Mouse (Mus musculus): ENCODE measurements around the gene Mpp6. TPM values are rescaled to one million over a fixed set of nuclear protein-coding genes. Genes with fewer than 3 reads are reported as not detected.

The Mpp6 gene
- total RNA-seq (2014; rRNA removed) (101 TPM in 2 replicates), polyA plus RNA-seq (2015; fragmentation: Nextera tagmentation; extraction: Ambion mirVana) (54.5 and 66.4 TPM in 2 replicates)

- H3K4me3 ChIP-seq (ENCODE audit: low read depth, low read length): peak within 1 kb of the TSS; percentile 80
- H3K9me3 ChIP-seq (ENCODE audit: low read length): no peaks in the 10 kb centered on the region
- DNase-seq: peak; percentile 86
- peak; percentile 89 for ATAC-seq
- no peaks in the 10 kb centered on the region for H3K27me3 ChIP-seq (ENCODE audit: insufficient read depth, low read length)
- H3K27ac ChIP-seq (ENCODE audit: low read depth, low read length): peak within 1 kb of the TSS; percentile 92
- under 1% methylated on average over 43 of the region's 74 CpGs for WGBS
- peak within 1 kb of the TSS; percentile 91 for H3K9ac ChIP-seq
- peak; percentile 58 for TF ChIP-seq CTCF (IDR thresholded peaks at IDR 0.05; ENCODE audit: low read depth)
- peaks cover 6% of the 10 kb centered on the region; the same call in 1 of the 2 replicates for H3K4me1 ChIP-seq (ENCODE audit: insufficient read depth)
- H3K36me3 ChIP-seq (ENCODE audit: insufficient read depth): no peaks in the 10 kb centered on the region
- peak within 1 kb of the TSS; percentile 90 for H3K4me2 ChIP-seq (ENCODE audit: low read depth)
Measured at GRCm38 (mm10) chr6:50109757-50110378, at the start of gene Mpp6. Mpp6 (plus strand) TSS chr6:50110241.

- H3K27me3 ChIP-seq (ENCODE audit: insufficient read depth, low read length): no peaks in the 10 kb centered on the region
- DNase-seq: no peak
- H3K4me1 ChIP-seq (ENCODE audit: insufficient read depth): no peaks in the 10 kb centered on the region
- H3K27ac ChIP-seq (ENCODE audit: low read depth, low read length): no peak overlapping the region
- no peak overlapping the region for H3K4me2 ChIP-seq (ENCODE audit: low read depth)
- no peak overlapping the region for H3K9ac ChIP-seq
- no peak for TF ChIP-seq CTCF (IDR thresholded peaks at IDR 0.05; ENCODE audit: low read depth)
- no peaks in the 10 kb centered on the region for H3K9me3 ChIP-seq (ENCODE audit: low read length)
- no peak for ATAC-seq
- H3K4me3 ChIP-seq (ENCODE audit: low read depth, low read length): no peak overlapping the region
- WGBS: 88% methylated on average over 6 of the region's 6 CpGs
- no peaks in the 10 kb centered on the region for H3K36me3 ChIP-seq (ENCODE audit: insufficient read depth)
Measured at GRCm38 (mm10) chr6:50066172-50066571, 43.9 kb upstream of the Mpp6 start.

- no peak overlapping the region for H3K27ac ChIP-seq (ENCODE audit: low read depth, low read length)
- H3K9me3 ChIP-seq (ENCODE audit: low read length): no peaks in the 10 kb centered on the region
- H3K36me3 ChIP-seq (ENCODE audit: insufficient read depth): no peaks in the 10 kb centered on the region
- no peaks in the 10 kb centered on the region for H3K27me3 ChIP-seq (ENCODE audit: insufficient read depth, low read length)
- DNase-seq (no peak), ATAC-seq (no peak)
- H3K4me2 ChIP-seq (ENCODE audit: low read depth): no peak overlapping the region
- no peak overlapping the region for H3K4me3 ChIP-seq (ENCODE audit: low read depth, low read length)
- TF ChIP-seq CTCF (IDR thresholded peaks at IDR 0.05; ENCODE audit: low read depth): no peak
- no peaks in the 10 kb centered on the region for H3K4me1 ChIP-seq (ENCODE audit: insufficient read depth)
- H3K9ac ChIP-seq: no peak overlapping the region
Measured at GRCm38 (mm10) chr6:50068490-50068889, 41.6 kb upstream of the Mpp6 start.

- ATAC-seq: no peak
- H3K4me3 ChIP-seq (ENCODE audit: low read depth, low read length): no peak overlapping the region
Measured at GRCm38 (mm10) chr6:50075248-50075647, 34.8 kb upstream of the Mpp6 start.

GRCm38 (mm10) chr6:50076473-50076872 is 33.6 kb upstream of the Mpp6 start:
- WGBS: 38% methylated on average over 2 of the region's 2 CpGs

More at GRCm38 (mm10) chr6:50075248-50075647, 34.8 kb upstream of the Mpp6 start:
- no peaks in the 10 kb centered on the region for H3K36me3 ChIP-seq (ENCODE audit: insufficient read depth)
- TF ChIP-seq CTCF (IDR thresholded peaks at IDR 0.05; ENCODE audit: low read depth): no peak
- 94% methylated on average over 3 of the region's 3 CpGs for WGBS
- DNase-seq: no peak
- no peak overlapping the region for H3K27ac ChIP-seq (ENCODE audit: low read depth, low read length)
- no peak overlapping the region for H3K4me2 ChIP-seq (ENCODE audit: low read depth)
- H3K27me3 ChIP-seq (ENCODE audit: insufficient read depth, low read length): no peaks in the 10 kb centered on the region
- H3K9ac ChIP-seq: no peak overlapping the region
- H3K4me1 ChIP-seq (ENCODE audit: insufficient read depth): no peaks in the 10 kb centered on the region
- no peaks in the 10 kb centered on the region for H3K9me3 ChIP-seq (ENCODE audit: low read length)

GRCm38 (mm10) chr6:50080431-50080830 is 29.6 kb upstream of the Mpp6 start:
- DNase-seq: no peak

More at GRCm38 (mm10) chr6:50076473-50076872, 33.6 kb upstream of the Mpp6 start:
- no peaks in the 10 kb centered on the region for H3K4me1 ChIP-seq (ENCODE audit: insufficient read depth)
- H3K9me3 ChIP-seq (ENCODE audit: low read length): no peaks in the 10 kb centered on the region
- no peak overlapping the region for H3K4me3 ChIP-seq (ENCODE audit: low read depth, low read length)
- H3K4me2 ChIP-seq (ENCODE audit: low read depth): no peak overlapping the region
- ATAC-seq (no peak), DNase-seq (no peak)
- H3K27ac ChIP-seq (ENCODE audit: low read depth, low read length): no peak overlapping the region
- TF ChIP-seq CTCF (IDR thresholded peaks at IDR 0.05; ENCODE audit: low read depth): no peak
- H3K27me3 ChIP-seq (ENCODE audit: insufficient read depth, low read length): no peaks in the 10 kb centered on the region
- no peaks in the 10 kb centered on the region for H3K36me3 ChIP-seq (ENCODE audit: insufficient read depth)
- no peak overlapping the region for H3K9ac ChIP-seq

GRCm38 (mm10) chr6:50085206-50085605 is 24.8 kb upstream of the Mpp6 start:
- TF ChIP-seq CTCF (IDR thresholded peaks at IDR 0.05; ENCODE audit: low read depth): no peak
- no peak overlapping the region for H3K4me2 ChIP-seq (ENCODE audit: low read depth)
- H3K27me3 ChIP-seq (ENCODE audit: insufficient read depth, low read length): no peaks in the 10 kb centered on the region
- DNase-seq (no peak), ATAC-seq (no peak)
- no peaks in the 10 kb centered on the region for H3K9me3 ChIP-seq (ENCODE audit: low read length)
- H3K4me3 ChIP-seq (ENCODE audit: low read depth, low read length): no peak overlapping the region
- H3K4me1 ChIP-seq (ENCODE audit: insufficient read depth): no peaks in the 10 kb centered on the region
- H3K9ac ChIP-seq: no peak overlapping the region
- no peak overlapping the region for H3K27ac ChIP-seq (ENCODE audit: low read depth, low read length)
- 70% methylated on average over 4 of the region's 4 CpGs for WGBS
- no peaks in the 10 kb centered on the region for H3K36me3 ChIP-seq (ENCODE audit: insufficient read depth)

More at GRCm38 (mm10) chr6:50080431-50080830, 29.6 kb upstream of the Mpp6 start:
- Histone ChIP-seq H3K4me1 (ENCODE audit: insufficient read depth) (no peaks in the 10 kb centered on the region), H3K9me3 (ENCODE audit: low read length) (no peaks in the 10 kb centered on the region), H3K4me3 (ENCODE audit: low read depth, low read length) (no peak overlapping the region), H3K27ac (ENCODE audit: low read depth, low read length) (no peak overlapping the region), H3K36me3 (ENCODE audit: insufficient read depth) (no peaks in the 10 kb centered on the region), H3K4me2 (ENCODE audit: low read depth) (no peak overlapping the region), H3K27me3 (ENCODE audit: insufficient read depth, low read length) (no peaks in the 10 kb centered on the region), H3K9ac (no peak overlapping the region)
- no peak for TF ChIP-seq CTCF (IDR thresholded peaks at IDR 0.05; ENCODE audit: low read depth)
- ATAC-seq: no peak
- 44% methylated on average over 7 of the region's 7 CpGs for whole genome bisulfite sequencing

Data from forebrain, postnatal 0 days (tissue).